Mouse (Mus musculus): ENCODE measurements around the gene Wipi1. TPM values are rescaled to one million over a fixed set of nuclear protein-coding genes. Genes with fewer than 3 reads are reported as not detected.

The Wipi1 gene
- total RNA-seq, 2 experiments from 2014 or later: 59.7 to 64.9 TPM

GRCm38 (mm10) chr11:109619055-109619454, 7.3 kb upstream of the Wipi1 start:
- peak; percentile 14 for DNase-seq

DNA sequence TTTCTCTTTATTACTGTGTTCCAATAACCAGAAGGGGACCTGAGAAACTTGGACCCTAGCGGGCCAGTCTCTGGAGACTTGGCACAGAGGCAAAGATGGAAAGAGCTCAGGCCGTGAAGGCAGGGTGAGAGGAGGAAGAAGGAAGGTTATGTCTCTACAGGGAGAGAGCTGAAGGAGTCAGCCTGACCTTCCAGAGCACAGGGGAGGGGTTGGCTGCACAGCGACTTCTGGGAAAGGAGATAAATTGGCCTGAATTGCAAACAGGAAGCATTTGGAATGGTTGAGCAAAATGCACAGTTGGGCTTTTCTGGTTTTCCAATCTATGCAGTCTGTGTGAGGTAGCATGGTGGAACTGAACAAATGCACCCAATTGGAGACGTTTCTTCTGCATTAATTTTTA, 5.0 kb upstream of the Wipi1 start:
- DNase-seq: no peak

- DNase-seq: no peak
Observed at GRCm38 (mm10) chr11:109616352-109616751, 4.6 kb upstream of the Wipi1 start.

DNA sequence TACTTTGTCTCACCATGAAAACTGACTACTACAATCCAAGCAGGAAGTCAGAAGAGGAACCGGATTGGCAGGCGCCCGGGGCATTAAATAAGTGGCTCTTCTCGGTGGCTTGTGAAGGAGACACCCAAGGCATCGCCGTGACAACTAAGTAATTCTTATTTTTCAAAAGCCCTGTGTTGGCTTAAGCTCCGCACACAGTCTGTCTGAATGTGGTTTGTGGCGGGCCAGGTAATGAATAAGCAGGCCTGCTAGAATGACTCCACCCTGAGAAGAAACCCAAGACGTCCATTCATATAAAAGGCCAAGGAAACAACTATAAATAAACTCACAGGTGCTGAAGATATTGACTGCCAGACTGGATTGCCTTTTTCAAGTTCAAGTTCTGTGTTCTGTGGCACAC, 3.5 kb upstream of the Wipi1 start:
- DNase-seq: no peak

- DNase-seq: no peak
Observed at GRCm38 (mm10) chr11:109612871-109613529, 1.2 kb upstream of the Wipi1 start.

GRCm38 (mm10) chr11:109610795-109611302, 918 bp downstream of the Wipi1 start:
- no peak for DNase-seq

- DNase-seq: no peak
Observed at GRCm38 (mm10) chr11:109610046-109610794, 1.5 kb downstream of the Wipi1 start.

GRCm38 (mm10) chr11:109608976-109609625, 2.7 kb downstream of the Wipi1 start:
- DNase-seq: no peak

DNA sequence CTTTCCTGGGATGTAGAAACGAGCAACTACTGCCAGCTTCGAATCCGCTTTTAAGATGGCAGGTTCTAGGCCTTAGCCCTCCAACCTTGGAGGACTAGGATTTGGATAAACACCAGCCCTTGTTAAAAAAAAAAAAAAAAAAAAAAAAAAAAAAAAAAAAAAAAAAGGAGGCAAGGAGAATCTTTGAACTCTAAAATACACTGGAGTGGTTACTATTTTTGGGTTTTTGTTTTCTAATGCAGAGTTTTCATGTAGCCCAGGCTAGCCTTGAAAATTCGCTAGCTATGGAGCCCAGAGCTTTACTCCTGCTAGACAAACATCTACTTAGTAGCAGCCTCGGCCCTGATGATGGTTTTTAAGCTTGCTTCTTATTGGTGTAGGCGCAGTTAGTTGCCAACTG, 4.2 kb downstream of the Wipi1 start:
- no peak for DNase-seq

DNA sequence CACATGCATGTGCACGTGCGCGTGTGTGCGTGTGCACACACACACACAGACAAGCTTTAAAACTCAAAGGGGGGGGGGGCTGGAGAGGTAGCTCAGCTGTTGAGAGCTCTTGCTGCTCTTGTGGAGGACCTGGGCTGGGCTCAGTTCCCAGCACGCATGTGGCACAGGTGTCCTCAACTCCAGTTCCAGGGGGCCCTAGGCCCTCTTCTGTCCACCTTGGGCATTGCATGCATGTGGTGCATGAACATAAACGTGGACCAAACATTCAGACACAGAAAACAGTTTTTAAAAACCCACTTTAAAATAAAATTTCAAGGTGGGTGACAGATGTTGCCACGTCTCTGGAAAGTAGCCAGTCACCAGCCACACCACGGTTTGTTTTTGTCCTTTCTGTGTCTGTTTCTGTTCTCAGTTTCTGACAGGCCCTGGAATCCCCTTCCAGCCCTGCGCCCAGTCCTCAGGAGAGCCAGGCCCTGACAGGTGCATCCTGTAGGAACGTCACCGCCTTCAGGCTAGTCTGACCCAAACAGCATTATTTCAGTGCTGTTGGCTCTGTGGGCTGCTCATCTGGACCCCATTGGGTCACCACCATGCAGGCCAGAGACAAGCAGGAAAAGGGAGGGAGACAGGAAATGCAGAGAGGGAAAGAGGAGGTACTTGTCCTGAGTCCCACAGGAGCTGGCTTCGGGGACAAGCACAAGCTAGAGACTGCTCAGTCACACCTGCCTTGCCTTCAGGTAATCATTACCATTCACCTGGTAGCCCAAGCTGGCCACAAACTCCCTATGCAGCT, 12.8 kb downstream of the Wipi1 start:
- DNase-seq: no peak

GRCm38 (mm10) chr11:109594761-109595160, 17.0 kb downstream of the Wipi1 start:
- DNase-seq: no peak

GRCm38 (mm10) chr11:109593200-109593981, 18.4 kb downstream of the Wipi1 start:
- no peak for DNase-seq

DNA sequence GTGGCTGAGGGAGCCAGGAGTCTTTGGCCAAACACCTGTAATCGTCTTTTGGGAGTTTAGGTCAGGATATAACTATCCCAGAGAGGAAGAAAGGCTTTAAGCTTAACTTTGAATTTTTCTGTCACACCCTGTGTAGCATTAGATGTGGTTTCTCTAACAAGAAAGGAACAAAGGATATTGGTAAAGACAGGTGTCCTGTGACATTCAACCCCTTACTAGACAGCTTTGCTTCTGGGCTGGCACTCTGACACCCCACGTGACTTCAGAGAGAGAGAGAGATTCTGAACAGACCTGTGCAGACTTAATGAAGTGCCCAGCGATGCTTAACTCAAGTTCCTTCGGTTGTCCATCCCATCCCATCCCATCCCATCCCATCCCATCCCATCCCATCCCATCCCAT, 20.3 kb downstream of the Wipi1 start:
- DNase-seq: no peak

GRCm38 (mm10) chr11:109590012-109590411, 21.8 kb downstream of the Wipi1 start:
- DNase-seq: peak; percentile 30

GRCm38 (mm10) chr11:109587638-109588374, 24.0 kb downstream of the Wipi1 start:
- DNase-seq: no peak

- DNase-seq: no peak
Observed at GRCm38 (mm10) chr11:109587019-109587418, 24.7 kb downstream of the Wipi1 start.

- no peak for DNase-seq
Observed at GRCm38 (mm10) chr11:109586424-109586823, 25.3 kb downstream of the Wipi1 start.

- DNase-seq: peak; percentile 46
Observed at GRCm38 (mm10) chr11:109584843-109585713, 26.7 kb downstream of the Wipi1 start.

DNA sequence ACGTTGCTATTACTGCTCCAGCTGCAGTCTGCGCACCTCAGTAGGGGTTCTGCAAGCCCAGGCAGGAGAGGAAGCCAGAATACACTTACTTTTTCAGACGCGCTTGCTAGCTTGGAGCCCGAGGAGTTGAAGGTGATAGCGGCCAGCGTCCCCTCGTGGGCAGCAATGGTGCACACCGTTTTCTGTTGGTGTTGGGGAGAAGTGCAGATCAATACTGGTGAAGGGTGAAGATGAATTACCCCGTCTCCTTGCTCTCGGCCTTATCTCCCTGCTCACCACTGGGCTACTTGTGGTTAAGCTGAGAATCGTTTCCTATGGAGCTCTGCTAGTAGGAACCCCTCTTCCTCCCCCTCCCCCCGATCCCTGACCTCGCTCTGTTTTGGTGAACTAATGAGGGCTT, 27.8 kb downstream of the Wipi1 start:
- no peak for DNase-seq

- no peak for DNase-seq
Observed at GRCm38 (mm10) chr11:109579999-109580398, 31.8 kb downstream of the Wipi1 start.

Data from gastrocnemius, postnatal 25 days (tissue).